Mouse (Mus musculus): ENCODE data around the gene Tcf12.

DNA sequence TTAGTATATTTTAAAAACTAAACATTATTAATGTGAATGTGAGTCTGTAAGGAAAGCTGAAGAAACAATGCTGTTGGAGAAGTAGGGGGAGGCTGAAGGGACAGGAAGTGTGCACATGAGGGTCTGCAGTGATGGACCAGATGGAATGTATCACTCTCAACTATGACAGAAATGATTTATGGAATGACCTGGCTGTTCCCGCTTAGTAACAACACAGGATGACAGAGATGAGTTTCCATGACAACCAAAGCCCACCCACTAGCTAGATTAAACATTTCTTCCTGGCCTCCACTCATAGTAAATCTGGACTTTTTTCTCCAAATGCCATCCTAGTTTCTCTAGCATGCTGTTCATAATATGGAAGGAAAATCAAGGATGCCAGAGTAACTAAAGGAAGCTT, 231.0 kb downstream of the Tcf12 start:
- TF ChIP-seq CTCF (IDR thresholded peaks at IDR 0.05; ENCODE audit: borderline replicate concordance, insufficient read depth, low read length) (no peak), POLR2A (IDR thresholded peaks at IDR 0.05; ENCODE audit: low read depth, low read length) (no peak)
